Mouse (Mus musculus) forebrain, embryonic 14.5 days (tissue): ENCODE measurements at regions not wholly inside any gene's neighbourhood (a gene's known extent, or its start where the extent isn't known, plus 50 kb on each side); places are given as distances from the start of the nearest gene placed in this dataset.

Experiments
- ATAC-seq: fragments of 200-750 bp; cut with Nextera tagmentation; 2 replicates; pipeline ENCODE4 v1.8.0; 2017; ENCODE audit warnings: mild to moderate bottlenecking, moderate library complexity
- DNase-seq: peaks from one replicate; pipeline ENCODE4 v3.0.0-alpha.2; 2015; ENCODE audit warnings: low spot score
- H3K27ac ChIP-seq: fragments of 300-500 bp; sonication (generic); 2 replicates; pipeline ENCODE4 v1.5.1; 2014; ENCODE audit warnings: low read depth, mild to moderate bottlenecking, control low read depth, low read length, moderate library complexity
- H3K27me3 ChIP-seq: fragments of 300-500 bp; sonication (generic); replicated peaks from 2 replicates; pipeline ENCODE4 v1.6.1; 2014; ENCODE audit warnings: low read length, control low read depth, mixed read lengths; ENCODE audit not compliant: control insufficient read depth, insufficient read depth
- H3K36me3 ChIP-seq: fragments of 300-500 bp; sonication (generic); 2 replicates; pipeline ENCODE4 v1.6.1; 2014; ENCODE audit warnings: low read length, control low read depth; ENCODE audit not compliant: control insufficient read depth, insufficient read depth
- H3K4me1 ChIP-seq: fragments of 300-500 bp; sonication (generic); 2 replicates; pipeline ENCODE4 v1.6.1; 2014; ENCODE audit warnings: antibody characterized with exemption, low read length, control low read depth; ENCODE audit not compliant: control insufficient read depth, insufficient read depth
- H3K4me2 ChIP-seq: fragments of 300-500 bp; sonication (generic); 2 replicates; pipeline ENCODE4 v1.6.1; 2014; ENCODE audit warnings: mild to moderate bottlenecking, control low read depth, low read length
- H3K4me3 ChIP-seq: fragments of 300-500 bp; sonication (generic); 2 replicates; pipeline ENCODE4 v1.5.1; 2014; ENCODE audit warnings: low read depth, low read length, control low read depth
- H3K9ac ChIP-seq: fragments of 300-500 bp; sonication (generic); 2 replicates; pipeline ENCODE4 v1.6.1; 2014; ENCODE audit warnings: mild to moderate bottlenecking, low read length, control low read depth, moderate library complexity
- H3K9me3 ChIP-seq: fragments of 300-500 bp; sonication (generic); replicated peaks from 2 replicates; pipeline ENCODE4 v1.6.1; 2016; ENCODE audit warnings: low read length, control low read depth, mixed read lengths; ENCODE audit not compliant: control insufficient read depth
- WGBS: fragments of 180-500 bp; shearing (Covaris S2); extraction: QIAGEN DNeasy Blood & Tissue Kit; methylation state at CpG from one replicate; pipeline ENCODE4 v1.1.7; 2014; 5-methylcytosine and 5-hydroxymethylcytosine counted together

GRCm38 (mm10) chr6:47647876-47648275 lies 52.7 kb upstream of the Ezh2 start:
- WGBS: 87% methylated on average over 8 of the region's 8 CpGs
- DNase-seq: no peak

GRCm38 (mm10) chr6:47646731-47647567 lies 51.8 kb upstream of the Ezh2 start:
- 63% methylated on average over 14 of the region's 14 CpGs for WGBS
- Histone ChIP-seq H3K4me3 (no peak overlapping the region), H3K27ac (no peak overlapping the region), H3K36me3 (no peaks in the 10 kb centered on the region), H3K4me1 (no peaks in the 10 kb centered on the region), H3K27me3 (no peaks in the 10 kb centered on the region), H3K4me2 (no peak overlapping the region), H3K9ac (no peak overlapping the region), H3K9me3 (no peaks in the 10 kb centered on the region)
- ATAC-seq (no peak), DNase-seq (no peak)

More at GRCm38 (mm10) chr6:47647876-47648275, 52.7 kb upstream of the Ezh2 start:
- Histone ChIP-seq H3K4me2 (no peak overlapping the region), H3K9me3 (no peaks in the 10 kb centered on the region), H3K4me3 (no peak overlapping the region), H3K36me3 (no peaks in the 10 kb centered on the region), H3K4me1 (no peaks in the 10 kb centered on the region), H3K27me3 (no peaks in the 10 kb centered on the region), H3K27ac (no peak overlapping the region), H3K9ac (no peak overlapping the region)
- no peak for ATAC-seq

DNA sequence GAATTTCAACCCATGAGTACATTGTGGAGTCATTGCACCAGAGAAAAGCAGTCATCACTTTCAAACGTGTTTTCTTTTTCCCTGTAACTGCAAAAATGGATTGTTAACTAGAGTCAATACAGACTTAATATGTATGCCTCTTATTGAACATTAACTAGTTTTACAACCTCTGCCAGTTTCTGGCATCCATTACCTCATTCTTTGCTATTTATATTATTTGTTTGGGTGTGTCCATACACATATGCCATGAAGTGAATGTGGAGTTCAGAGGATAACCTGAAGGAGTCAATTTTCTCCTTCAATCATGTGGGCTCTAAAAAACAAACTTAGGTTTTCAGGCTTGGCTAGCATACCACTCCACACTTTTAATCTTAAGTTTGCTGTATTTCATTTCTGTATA lies 50.9 kb upstream of the Ezh2 start:
- ATAC-seq: no peak
- no peak overlapping the region for H3K27ac ChIP-seq

More for the DNA sequence above, 50.9 kb upstream of the Ezh2 start:
- DNase-seq: no peak
- H3K9ac ChIP-seq: no peak overlapping the region
- H3K9me3 ChIP-seq: no peaks in the 10 kb centered on the region
- H3K4me1 ChIP-seq: no peaks in the 10 kb centered on the region
- H3K36me3 ChIP-seq: no peaks in the 10 kb centered on the region
- no peak overlapping the region for H3K4me3 ChIP-seq
- WGBS: 79% methylated on average over 1 of the region's 1 CpGs
- no peak overlapping the region for H3K4me2 ChIP-seq
- H3K27me3 ChIP-seq: no peaks in the 10 kb centered on the region
